Mouse (Mus musculus) heart, adult 2 months (tissue): Measurements from ENCODE around the gene Cntnap1. TPM values are rescaled to one million over a fixed set of nuclear protein-coding genes. Genes with fewer than 3 reads are reported as not detected.
A peak's percentile ranks its signal among the peaks of the same experiment; 100 is the strongest.

Experiments used
- DNase-seq, 2 experiments: peaks; one replicate each; pipeline ENCODE4 v3.0.0; 2021
- H3K27ac ChIP-seq: fragments of 200-600 bp; 2 replicates; pipeline ENCODE4 v1.8.1; 2022
- H3K27me3 ChIP-seq: fragments of 200-500 bp; 2 replicates; pipeline ENCODE4 v1.6.1; 2012; ENCODE audit warnings: mild to moderate bottlenecking, low read length, inconsistent platforms, mixed read lengths; ENCODE audit not compliant: control insufficient read depth, insufficient read depth
- H3K36me3 ChIP-seq: fragments of 200-500 bp; 2 replicates; pipeline ENCODE4 v1.6.1; 2012; ENCODE audit warnings: low read length, inconsistent platforms; ENCODE audit not compliant: control insufficient read depth, insufficient read depth
- H3K4me1 ChIP-seq: fragments of 200-500 bp; 2 replicates; pipeline ENCODE4 v1.6.1; 2011; ENCODE audit warnings: low read length; ENCODE audit not compliant: control insufficient read depth, insufficient read depth
- H3K4me3 ChIP-seq: fragments of 200-600 bp; 2 replicates; pipeline ENCODE4 v1.8.1; 2022
- H3K79me2 ChIP-seq: fragments of 200-500 bp; replicated peaks from 2 replicates; pipeline ENCODE4 v1.6.1; 2012; ENCODE audit warnings: mild to moderate bottlenecking, inconsistent platforms, low read length, moderate library complexity, mixed read lengths; ENCODE audit not compliant: control insufficient read depth, insufficient read depth
- H3K9ac ChIP-seq: fragments of 200-500 bp; 2 replicates; pipeline ENCODE4 v1.6.1; 2012; ENCODE audit warnings: low read depth, mild to moderate bottlenecking, control low read depth, inconsistent platforms, low read length, mixed read lengths
- CTCF ChIP-seq: fragments of 200-600 bp; IDR thresholded peaks from 2 replicates; pipeline ENCODE4 v1.8.1; 2022; ENCODE audit warnings: antibody characterized with exemption, mild to moderate bottlenecking, moderate library complexity
- EP300 ChIP-seq: fragments of 200-500 bp; IDR thresholded peaks from 2 replicates; pipeline ENCODE4 v1.6.1; 2011; ENCODE audit warnings: low read depth, low read length, control low read depth; ENCODE audit not compliant: insufficient read depth
- POLR2A ChIP-seq: fragments of 200-500 bp; IDR thresholded peaks from 2 replicates; pipeline ENCODE4 v1.6.1; 2011; ENCODE audit warnings: mild to moderate bottlenecking, low read depth, low read length, control low read depth; ENCODE audit not compliant: insufficient read depth
- WGBS: fragments of 180-500 bp; shearing (Covaris S2); methylation state at CpG from one replicate; pipeline ENCODE4 v1.1.7; 2018; 5-methylcytosine and 5-hydroxymethylcytosine counted together
- intact Hi-C: fragments of 180-260 bp; cut with DNase I; formaldehyde crosslinking; loops from one replicate; pipeline ENCODE4 v1.15.1; 2025
- polyA plus RNA-seq: library from polyadenylated mRNA; depleted of rRNA; stranded (reverse); fragments of >200 nt; gene quantifications from 2 replicates; pipeline ENCODE4 v1.2.3, GENCODE M21; 2012
- total RNA-seq, 2 experiments: library from RNA; stranded (reverse); gene quantifications; 2 replicates each; pipeline ENCODE4 v1.2.3; 2021

Cntnap1 gene
- total and polyA plus RNA-seq, 3 experiments: 1.3 to 3.1 (median 1.5) TPM

- Histone ChIP-seq H3K36me3 (peaks cover 10% of the 10 kb centered on the region), H3K4me3 (no peak overlapping the region), H3K27ac (peak overlapping the region; percentile 79), H3K9ac (no peak overlapping the region), H3K79me2 (no peaks in the 10 kb centered on the region), H3K27me3 (no peaks in the 10 kb centered on the region), H3K4me1 (peaks cover 9% of the 10 kb centered on the region)
- 36% methylated on average over 5 of the region's 5 CpGs for WGBS
- TF ChIP-seq CTCF (no peak), EP300 (0 out of 2 replicates have a peak, but pooled peaks have one; percentile 49), POLR2A (peak; percentile 6; the same call in 1 of the 2 replicates)
- DNase-seq: peak; percentile 78 to 89
- intact Hi-C loops: no loop called here
These were observed 7.6 kb upstream of the Cntnap1 start for GRCm38 (mm10) chr11:101162772-101163171.

GRCm38 (mm10) chr11:101163476-101164350 is 6.6 kb upstream of the Cntnap1 start:
- H3K27ac ChIP-seq: peak overlapping the region; percentile 79
- WGBS: 78% methylated on average over 49 of the region's 49 CpGs
- H3K36me3 ChIP-seq: peaks cover 10% of the 10 kb centered on the region
- TF ChIP-seq EP300: no peak
- no peak for TF ChIP-seq CTCF
- TF ChIP-seq POLR2A: no peak
- H3K27me3 ChIP-seq: no peaks in the 10 kb centered on the region
- H3K9ac ChIP-seq: no peak overlapping the region
- intact Hi-C loops: no loop called here
- H3K79me2 ChIP-seq: no peaks in the 10 kb centered on the region
- peak in 1 of 2 experiments; percentile 18 for DNase-seq
- peaks cover 11% of the 10 kb centered on the region for H3K4me1 ChIP-seq
- H3K4me3 ChIP-seq: no peak overlapping the region

GRCm38 (mm10) chr11:101164351-101164665 is 6.0 kb upstream of the Cntnap1 start:
- Histone ChIP-seq H3K9ac (no peak overlapping the region), H3K4me3 (no peak overlapping the region), H3K4me1 (peaks cover 11% of the 10 kb centered on the region), H3K27ac (no peak overlapping the region), H3K36me3 (peaks cover 12% of the 10 kb centered on the region), H3K79me2 (no peaks in the 10 kb centered on the region), H3K27me3 (no peaks in the 10 kb centered on the region)
- DNase-seq: peak in 1 of 2 experiments; percentile 6
- no peak for TF ChIP-seq EP300
- TF ChIP-seq CTCF: no peak
- TF ChIP-seq POLR2A: no peak
- WGBS: 81% methylated on average over 21 of the region's 21 CpGs
- intact Hi-C loops: no loop called here

GRCm38 (mm10) chr11:101164677-101165580 is 5.4 kb upstream of the Cntnap1 start:
- H3K9ac ChIP-seq: no peak overlapping the region
- no peaks in the 10 kb centered on the region for H3K27me3 ChIP-seq
- H3K79me2 ChIP-seq: no peaks in the 10 kb centered on the region
- 72% methylated on average over 35 of the region's 35 CpGs for WGBS
- TF ChIP-seq EP300 (no peak), CTCF (no peak), POLR2A (no peak)
- H3K27ac ChIP-seq: no peak overlapping the region
- no peak overlapping the region for H3K4me3 ChIP-seq
- peaks cover 11% of the 10 kb centered on the region for H3K4me1 ChIP-seq
- peak in 1 of 2 experiments; percentile 11 for DNase-seq
- H3K36me3 ChIP-seq: peaks cover 12% of the 10 kb centered on the region
- intact Hi-C loops: no loop called here

- no peak overlapping the region for H3K4me3 ChIP-seq
- H3K27ac ChIP-seq: no peak overlapping the region
- WGBS: 89% methylated on average over 14 of the region's 14 CpGs
- H3K36me3 ChIP-seq: peaks cover 12% of the 10 kb centered on the region
- no peaks in the 10 kb centered on the region for H3K79me2 ChIP-seq
- DNase-seq: peak in 1 of 2 experiments; percentile 5
- no peaks in the 10 kb centered on the region for H3K27me3 ChIP-seq
- TF ChIP-seq CTCF (no peak), POLR2A (no peak), EP300 (no peak)
- peaks cover 11% of the 10 kb centered on the region for H3K4me1 ChIP-seq
- intact Hi-C loops: no loop called here
- H3K9ac ChIP-seq: no peak overlapping the region
These were observed 4.0 kb upstream of the Cntnap1 start for GRCm38 (mm10) chr11:101166357-101166756.
